Mouse (Mus musculus) ES-Bruce4 (cell line): ENCODE measurements at regions not wholly inside any gene's neighbourhood (a gene's known extent, or its start where the extent isn't known, plus 50 kb on each side); places are given as distances from the start of the nearest gene placed in this dataset.

ENCODE experiments used
- H3K27ac ChIP-seq: 2 replicates; pipeline ENCODE4 v1.5.1; 2012; ENCODE audit warnings: low read length, inconsistent platforms; ENCODE audit not compliant: insufficient read depth
- H3K27me3 ChIP-seq: 2 replicates; pipeline ENCODE4 v1.6.1; 2012; ENCODE audit warnings: mild to moderate bottlenecking, low read length, inconsistent platforms; ENCODE audit not compliant: control insufficient read depth, poor library complexity, insufficient read depth, severe bottlenecking
- H3K36me3 ChIP-seq: 2 replicates; pipeline ENCODE4 v1.6.1; 2012; ENCODE audit warnings: inconsistent platforms, mild to moderate bottlenecking, low read length, moderate library complexity; ENCODE audit not compliant: control insufficient read depth, poor library complexity, insufficient read depth, severe bottlenecking
- H3K4me1 ChIP-seq: one replicate; pipeline ENCODE4 v1.8.1; 2011; ENCODE audit warnings: low read length; ENCODE audit not compliant: control insufficient read depth, insufficient read depth
- H3K4me3 ChIP-seq: 2 replicates; pipeline ENCODE4 v1.5.1; 2011; ENCODE audit warnings: low read depth, mild to moderate bottlenecking, low read length
- H3K9ac ChIP-seq: 2 replicates; pipeline ENCODE4 v1.6.1; 2012; ENCODE audit warnings: low read depth, mild to moderate bottlenecking, inconsistent platforms; ENCODE audit not compliant: poor library complexity, severe bottlenecking
- H3K9me3 ChIP-seq: replicated peaks from 2 replicates; pipeline ENCODE4 v1.6.1; 2012; ENCODE audit warnings: mild to moderate bottlenecking, low read length, inconsistent platforms; ENCODE audit not compliant: control insufficient read depth, poor library complexity, insufficient read depth, severe bottlenecking
- CTCF ChIP-seq: IDR thresholded peaks from one replicate; pipeline ENCODE4 v1.8.1; 2011; ENCODE audit warnings: low read depth, low read length
- EP300 ChIP-seq: IDR thresholded peaks from 2 replicates; pipeline ENCODE4 v1.6.1; 2011; ENCODE audit warnings: low read depth, low read length; ENCODE audit not compliant: insufficient read depth
- POLR2A ChIP-seq: IDR thresholded peaks from one replicate; pipeline ENCODE4 v1.8.1; 2011; ENCODE audit warnings: low read length; ENCODE audit not compliant: insufficient read depth

- H3K4me3 ChIP-seq, result no peak overlapping the region
- no peaks in the 10 kb centered on the region for H3K4me1 ChIP-seq
These were observed 203.4 kb upstream of the Tbl1x start for GRCm38 (mm10) chrX:77307374-77307773.

GRCm38 (mm10) chrX:77314384-77314783, 196.4 kb upstream of the Tbl1x start:
- Histone ChIP-seq H3K27ac (no peak overlapping the region), H3K27me3 (no peaks in the 10 kb centered on the region), H3K9ac (no peak overlapping the region), H3K9me3 (no peaks in the 10 kb centered on the region; the same call in 1 of the 2 replicates), H3K4me1 (no peaks in the 10 kb centered on the region), H3K36me3 (no peaks in the 10 kb centered on the region), H3K4me3 (no peak overlapping the region)
- TF ChIP-seq CTCF, result no peak

More at GRCm38 (mm10) chrX:77307374-77307773, 203.4 kb upstream of the Tbl1x start:
- Histone ChIP-seq H3K9me3 (no peaks in the 10 kb centered on the region), H3K9ac (no peak overlapping the region), H3K27ac (no peak overlapping the region), H3K27me3 (no peaks in the 10 kb centered on the region), H3K36me3 (no peaks in the 10 kb centered on the region)
- TF ChIP-seq POLR2A (no peak), EP300 (no peak), CTCF (no peak)

- TF ChIP-seq POLR2A (no peak), EP300 (no peak), CTCF (no peak)
- H3K4me3 ChIP-seq, result no peak overlapping the region
- no peak overlapping the region for H3K27ac ChIP-seq
- H3K9me3 ChIP-seq, result no peaks in the 10 kb centered on the region
- no peaks in the 10 kb centered on the region for H3K36me3 ChIP-seq
- H3K27me3 ChIP-seq, result no peaks in the 10 kb centered on the region
- no peaks in the 10 kb centered on the region for H3K4me1 ChIP-seq
- no peak overlapping the region for H3K9ac ChIP-seq
These were observed 187.2 kb upstream of the Tbl1x start for GRCm38 (mm10) chrX:77323644-77324043.

GRCm38 (mm10) chrX:77353181-77353580, 157.6 kb upstream of the Tbl1x start:
- H3K4me3 ChIP-seq, result no peak overlapping the region
- no peaks in the 10 kb centered on the region for H3K4me1 ChIP-seq
- H3K27ac ChIP-seq, result no peak overlapping the region
- H3K9me3 ChIP-seq, result no peaks in the 10 kb centered on the region
- no peak for TF ChIP-seq CTCF
- no peak for TF ChIP-seq EP300
- no peak for TF ChIP-seq POLR2A
- H3K36me3 ChIP-seq, result no peaks in the 10 kb centered on the region
- no peaks in the 10 kb centered on the region for H3K27me3 ChIP-seq
- no peak overlapping the region for H3K9ac ChIP-seq

- H3K36me3 ChIP-seq, result no peaks in the 10 kb centered on the region
- H3K27me3 ChIP-seq, result no peaks in the 10 kb centered on the region
- no peak overlapping the region for H3K27ac ChIP-seq
- H3K4me3 ChIP-seq, result no peak overlapping the region
- no peaks in the 10 kb centered on the region for H3K4me1 ChIP-seq
- TF ChIP-seq CTCF (no peak), EP300 (no peak), POLR2A (no peak)
- H3K9ac ChIP-seq, result no peak overlapping the region
- H3K9me3 ChIP-seq, result no peaks in the 10 kb centered on the region
These were observed 150.3 kb upstream of the Tbl1x start for GRCm38 (mm10) chrX:77360551-77360950.

GRCm38 (mm10) chrX:77361106-77361505, 149.7 kb upstream of the Tbl1x start:
- no peak for TF ChIP-seq POLR2A
- no peak for TF ChIP-seq EP300
- no peak for TF ChIP-seq CTCF

More at GRCm38 (mm10) chrX:77361106-77361505, 149.7 kb upstream of the Tbl1x start:
- Histone ChIP-seq H3K9ac (no peak overlapping the region), H3K9me3 (no peaks in the 10 kb centered on the region), H3K4me3 (no peak overlapping the region), H3K36me3 (no peaks in the 10 kb centered on the region), H3K4me1 (no peaks in the 10 kb centered on the region), H3K27ac (no peak overlapping the region), H3K27me3 (no peaks in the 10 kb centered on the region)
